Mouse (Mus musculus) ES-E14 (cell line): ENCODE data around the gene Sptssb. TPM values are rescaled to one million over a fixed set of nuclear protein-coding genes. Genes with fewer than 3 reads are reported as not detected.

Experiments used
- DNase-seq: peaks from one replicate; pipeline ENCODE4 v3.0.0-alpha.2; 2013; ENCODE audit warnings: low read depth, low spot score
- H3K27ac ChIP-seq: 2 replicates; pipeline ENCODE4 v1.5.1; 2012; ENCODE audit warnings: low read depth, mild to moderate bottlenecking, low read length, moderate library complexity, mixed read lengths; ENCODE audit not compliant: poor library complexity, insufficient read depth, severe bottlenecking
- H3K36me3 ChIP-seq: 2 replicates; pipeline ENCODE4 v1.6.1; 2012; ENCODE audit warnings: mild to moderate bottlenecking, low read length, moderate library complexity, mixed read lengths; ENCODE audit not compliant: control insufficient read depth, poor library complexity, insufficient read depth, severe bottlenecking
- H3K4me1 ChIP-seq, 2 experiments: fragments of 150-350 bp in 1 of 2; sonication (generic) in 1 of 2; 2 replicates each; pipeline ENCODE4 v1.6.1; 2012; ENCODE audit warnings: low read length in 2 of 2, mild to moderate bottlenecking in 1 of 2, mixed read lengths in 1 of 2; ENCODE audit not compliant: control insufficient read depth in 2 of 2, insufficient read depth in 2 of 2, poor library complexity in 1 of 2
- H3K4me3 ChIP-seq, 2 experiments: fragments of 150-350 bp in 1 of 2; sonication (generic) in 1 of 2; 2 replicates each; pipeline ENCODE4 v1.5.1; 2012; ENCODE audit warnings: low read length in 2 of 2, low read depth in 1 of 2, mild to moderate bottlenecking in 1 of 2, mixed read lengths in 1 of 2; ENCODE audit not compliant: insufficient read depth in 1 of 2, poor library complexity in 1 of 2, severe bottlenecking in 1 of 2
- H3K9ac ChIP-seq: 2 replicates; pipeline ENCODE4 v1.6.1; 2012; ENCODE audit warnings: low read depth, mild to moderate bottlenecking, low read length, mixed read lengths; ENCODE audit not compliant: poor library complexity, insufficient read depth, severe bottlenecking
- H3K9me3 ChIP-seq: fragments of 150-350 bp; sonication (generic); 2 replicates; pipeline ENCODE4 v1.6.1; 2012; ENCODE audit warnings: low read depth, mild to moderate bottlenecking, low read length; ENCODE audit not compliant: control insufficient read depth, insufficient read depth
- CHD2 ChIP-seq: IDR thresholded peaks from 2 replicates; pipeline ENCODE4 v1.6.1; 2014; ENCODE audit warnings: mild to moderate bottlenecking, low read depth, low read length, inconsistent platforms
- HCFC1 ChIP-seq: IDR thresholded peaks from 2 replicates; pipeline ENCODE4 v1.6.1; 2012; ENCODE audit warnings: low read length, inconsistent platforms, borderline replicate concordance; ENCODE audit not compliant: insufficient read depth
- MAFK ChIP-seq: IDR thresholded peaks from 2 replicates; pipeline ENCODE4 v1.6.1; 2014; ENCODE audit warnings: mild to moderate bottlenecking, low read depth, low read length, inconsistent platforms; ENCODE audit not compliant: insufficient read depth
- ZC3H11A ChIP-seq: IDR thresholded peaks from 2 replicates; pipeline ENCODE4 v1.6.1; 2012; ENCODE audit warnings: low read depth, mild to moderate bottlenecking, inconsistent platforms, low read length, borderline replicate concordance
- ZNF384 ChIP-seq: IDR thresholded peaks from 2 replicates; pipeline ENCODE4 v1.6.1; 2012; ENCODE audit warnings: low read depth, low read length, inconsistent platforms
- in situ Hi-C, 2 experiments: fragments of 600-800 bp; cut with MboI; formaldehyde crosslinking; loops; one replicate each; pipeline ENCODE4 v1.15.1; 2025; ENCODE audit warnings: low sequenced_read_pairs in 2 of 2, inconsistent platforms in 1 of 2; ENCODE audit not compliant: unreplicated experiment in 2 of 2
- total RNA-seq: library from RNA; depleted of rRNA; stranded (reverse); fragments of 300-350 nt; gene quantifications from 2 replicates; pipeline ENCODE4 v1.2.3, GENCODE M21; 2012

Sptssb gene
- total RNA-seq, 1 experiment: not detected

DNA sequence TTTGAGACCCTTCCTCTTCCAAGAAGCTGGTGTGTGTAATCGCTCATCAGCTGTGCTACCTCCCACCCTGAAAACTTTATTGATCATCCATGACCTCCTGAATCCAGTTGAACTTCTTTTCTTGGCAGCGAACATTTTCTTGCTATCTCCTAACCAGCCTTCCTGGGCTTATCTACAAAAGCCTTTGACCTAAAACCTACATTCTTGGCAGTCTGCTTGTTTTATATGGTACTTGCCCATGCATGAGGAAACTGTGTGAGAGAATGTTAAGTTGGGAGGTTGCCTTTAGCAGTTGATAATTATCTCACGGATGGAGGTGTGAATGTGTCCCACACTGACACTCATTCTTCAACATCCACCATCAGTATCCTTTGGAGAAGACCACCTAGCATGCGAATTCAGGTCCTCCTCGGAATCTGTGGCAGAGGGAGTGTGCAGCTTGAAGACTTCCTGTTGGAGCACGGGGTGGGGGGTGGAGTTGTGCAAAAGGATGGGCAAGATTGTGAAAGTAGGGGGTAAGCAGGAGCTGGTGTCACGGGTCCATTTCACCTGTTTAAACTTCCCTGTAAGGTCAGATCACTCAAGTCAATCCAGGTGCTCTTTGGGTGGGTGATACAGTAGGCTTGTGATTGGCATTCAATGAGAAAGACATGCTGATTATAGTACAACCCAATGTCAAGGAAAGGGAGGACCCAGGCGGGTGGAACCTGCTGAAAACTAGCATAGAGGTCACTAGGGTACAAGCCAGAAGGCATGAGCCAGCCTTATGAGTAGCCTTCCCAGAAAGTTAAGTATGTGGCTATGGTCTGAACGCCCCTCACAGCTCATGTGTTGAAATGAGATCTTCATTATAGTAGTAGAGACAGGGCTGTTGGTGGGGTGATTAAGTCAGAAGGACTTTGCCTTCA is 32.7 kb upstream of the Sptssb start:
- Histone ChIP-seq H3K36me3 (no peaks in the 10 kb centered on the region), H3K27ac (no peak overlapping the region), H3K4me1 (no peaks in the 10 kb centered on the region), H3K9ac (no peak overlapping the region), H3K4me3 (no peak overlapping the region), H3K9me3 (no peaks in the 10 kb centered on the region)
- in situ Hi-C loops: loop anchor here (10.0 kb wide), 1 partner anchor 138 kb away; no protein-coding TSS in a partner anchor
- no peak for DNase-seq
- TF ChIP-seq ZNF384 (no peak), MAFK (no peak), HCFC1 (no peak), ZC3H11A (no peak), CHD2 (no peak)

DNA sequence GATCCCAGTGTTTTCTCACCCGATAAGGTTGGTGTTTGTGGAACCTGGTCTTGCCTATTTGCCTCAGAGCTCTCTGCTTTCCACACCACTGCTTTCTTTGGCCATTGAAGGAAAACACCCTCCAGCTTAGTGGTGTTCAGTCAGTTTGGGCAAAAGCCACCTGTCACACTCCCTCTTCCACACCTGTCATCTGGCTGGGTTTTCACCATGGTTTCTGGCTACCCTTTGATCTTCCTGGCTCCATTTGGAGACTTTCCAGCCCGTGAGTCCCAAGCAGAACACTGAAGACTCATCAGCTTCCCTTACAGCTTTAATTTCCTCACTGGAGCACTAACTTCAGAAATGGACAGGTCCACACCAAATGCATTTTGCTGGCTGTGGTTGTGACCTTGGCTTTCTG is 26.1 kb upstream of the Sptssb start:
- Histone ChIP-seq H3K27ac (no peak overlapping the region), H3K9me3 (no peaks in the 10 kb centered on the region), H3K4me3 (no peak overlapping the region), H3K9ac (no peak overlapping the region), H3K4me1 (no peaks in the 10 kb centered on the region), H3K36me3 (no peaks in the 10 kb centered on the region)
- no peak for TF ChIP-seq MAFK
- no peak for TF ChIP-seq ZNF384
- TF ChIP-seq CHD2: no peak
- no peak for TF ChIP-seq ZC3H11A
- TF ChIP-seq HCFC1: no peak
- in situ Hi-C loops: no loop called here
- no peak for DNase-seq

DNA sequence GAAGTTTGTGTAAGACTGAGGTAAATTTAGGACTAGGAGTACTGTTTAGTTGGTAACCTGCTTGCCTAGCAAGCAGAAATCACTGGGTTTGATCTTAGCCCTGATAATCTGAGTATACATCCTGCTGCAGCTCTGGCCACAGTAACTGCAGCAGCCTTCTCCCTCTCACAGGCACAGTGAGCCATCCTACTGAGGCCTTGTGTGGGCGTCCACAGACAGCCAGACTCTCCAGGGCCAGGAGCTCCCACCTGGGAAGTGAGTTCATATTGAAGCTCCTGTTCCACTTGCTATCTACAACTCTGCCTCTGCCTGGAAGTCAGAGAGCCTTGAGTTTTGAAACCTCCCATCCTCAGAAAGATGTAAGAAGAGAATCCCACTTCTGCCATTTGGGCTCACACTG is 24.0 kb upstream of the Sptssb start:
- Histone ChIP-seq H3K4me1 (no peaks in the 10 kb centered on the region), H3K27ac (no peak overlapping the region), H3K36me3 (no peaks in the 10 kb centered on the region), H3K9ac (no peak overlapping the region), H3K9me3 (no peaks in the 10 kb centered on the region), H3K4me3 (no peak overlapping the region)
- no peak for DNase-seq
- TF ChIP-seq MAFK: no peak
- no peak for TF ChIP-seq HCFC1
- no peak for TF ChIP-seq CHD2
- TF ChIP-seq ZC3H11A: no peak
- TF ChIP-seq ZNF384: no peak
- in situ Hi-C loops: no loop called here

DNA sequence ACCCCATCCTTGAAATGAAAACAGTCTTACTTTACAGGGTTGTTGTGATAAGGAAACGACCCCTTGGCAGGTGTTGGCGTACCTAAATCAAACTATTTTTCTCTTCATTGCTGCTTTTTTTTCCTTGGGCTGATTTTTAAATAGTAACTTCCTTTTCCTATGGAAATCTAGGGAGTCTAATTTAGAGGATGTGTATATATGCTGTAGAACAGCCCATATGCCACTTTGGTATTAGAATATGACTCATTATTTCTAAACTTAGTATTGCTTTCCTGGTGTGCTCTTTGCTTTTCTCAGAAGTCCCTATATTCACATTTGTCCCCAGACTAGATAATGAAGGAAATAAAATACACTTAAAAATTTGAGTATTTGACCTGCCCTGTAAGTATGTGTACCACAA is 17.8 kb upstream of the Sptssb start:
- H3K4me3 ChIP-seq: no peak overlapping the region
- H3K9ac ChIP-seq: no peak overlapping the region
- in situ Hi-C loops: no loop called here
- TF ChIP-seq CHD2: no peak
- TF ChIP-seq ZC3H11A: no peak
- no peak for TF ChIP-seq MAFK
- TF ChIP-seq HCFC1: no peak
- no peak for TF ChIP-seq ZNF384
- H3K27ac ChIP-seq: no peak overlapping the region
- no peaks in the 10 kb centered on the region for H3K36me3 ChIP-seq
- DNase-seq: no peak
- no peaks in the 10 kb centered on the region for H3K4me1 ChIP-seq
- no peaks in the 10 kb centered on the region for H3K9me3 ChIP-seq

DNA sequence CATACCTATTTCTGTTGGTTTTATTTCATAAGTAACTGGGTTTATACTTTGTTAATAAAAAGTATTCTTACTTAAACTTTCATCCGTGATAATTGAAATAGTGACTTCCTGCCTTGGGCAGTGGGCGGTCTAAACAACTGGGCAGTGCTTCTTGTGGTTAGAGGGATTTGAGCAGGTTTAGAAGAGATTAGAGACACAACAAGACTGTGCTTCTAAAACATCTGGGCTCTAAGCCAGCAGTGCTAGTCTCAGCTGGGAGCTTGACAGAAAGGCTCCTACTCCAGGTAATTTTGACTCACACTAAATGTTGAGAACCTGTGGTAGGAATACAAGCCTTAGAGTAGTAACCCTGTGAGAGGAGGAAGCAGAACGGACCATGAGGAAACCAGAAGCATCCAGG is 15.0 kb upstream of the Sptssb start:
- DNase-seq: no peak
- Histone ChIP-seq H3K9me3 (no peaks in the 10 kb centered on the region), H3K27ac (no peak overlapping the region), H3K4me1 (no peaks in the 10 kb centered on the region), H3K36me3 (no peaks in the 10 kb centered on the region), H3K4me3 (no peak overlapping the region), H3K9ac (no peak overlapping the region)
- in situ Hi-C loops: no loop called here
- no peak for TF ChIP-seq CHD2
- no peak for TF ChIP-seq MAFK
- no peak for TF ChIP-seq HCFC1
- TF ChIP-seq ZNF384: no peak
- no peak for TF ChIP-seq ZC3H11A
